Mouse (Mus musculus): ENCODE results near the gene Lpxn. TPM values are rescaled to one million over a fixed set of nuclear protein-coding genes. Genes with fewer than 3 reads are reported as not detected.
A peak's percentile ranks its signal among the peaks of the same experiment; 100 is the strongest.

Lpxn gene
- 0.42 and 0.58 TPM in 2 replicates for total RNA-seq (2012; rRNA removed)

DNA sequence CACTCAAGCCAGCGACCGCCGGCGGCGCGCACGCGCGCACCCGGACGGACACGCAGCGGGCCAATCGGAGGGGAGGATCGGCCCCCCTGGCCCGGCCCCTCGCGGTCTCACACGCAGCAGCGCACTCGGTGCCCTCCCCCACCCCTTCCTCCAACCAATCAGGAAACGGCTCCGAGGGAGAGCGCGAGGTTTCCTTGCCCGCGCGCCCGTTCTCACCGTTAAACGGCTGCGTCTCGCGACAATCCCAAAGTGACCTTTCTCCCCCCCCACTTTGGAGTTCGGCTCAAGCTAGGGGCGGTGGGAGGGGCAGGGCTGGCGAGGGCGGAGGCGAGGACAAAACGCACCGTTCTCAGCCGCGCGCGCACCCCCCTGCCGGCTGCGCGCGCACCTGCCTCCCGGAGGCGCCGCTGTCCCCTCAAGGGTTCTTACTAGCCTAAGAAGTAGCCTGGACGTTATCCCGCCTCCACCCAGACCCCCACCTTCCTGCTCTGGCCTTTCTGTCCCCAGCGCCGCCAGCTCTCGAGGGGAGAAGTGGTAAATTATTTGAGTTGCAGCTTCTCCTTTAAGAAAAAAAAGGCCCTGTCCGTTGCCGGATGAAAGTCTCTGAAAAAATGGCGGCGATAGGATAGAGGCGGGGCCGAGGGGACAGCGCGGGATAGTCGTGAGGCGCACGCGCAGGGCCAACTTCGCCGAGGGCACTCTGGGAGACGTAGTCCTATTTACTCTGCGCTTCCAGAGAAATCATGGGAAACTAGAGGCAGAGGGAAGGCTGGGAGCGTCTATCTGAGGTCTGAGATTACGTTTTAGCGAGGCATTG lies at the start of gene Lpxn, which contains the start of gene Zfp91:
Lpxn (plus strand) TSS at position 683 of the 817 bp plus-strand sequence.
Zfp91 (minus strand) TSS at position 616 of the 817 bp plus-strand sequence.
- in situ Hi-C loops (cut with MboI; ENCODE audit: low sequenced_read_pairs in 2 of 2, unreplicated experiment in 2 of 2) = loop anchor here in 1 of 2 experiments (25.0 kb wide), 1 partner anchor 783 kb away; no protein-coding TSS in a partner anchor

DNA sequence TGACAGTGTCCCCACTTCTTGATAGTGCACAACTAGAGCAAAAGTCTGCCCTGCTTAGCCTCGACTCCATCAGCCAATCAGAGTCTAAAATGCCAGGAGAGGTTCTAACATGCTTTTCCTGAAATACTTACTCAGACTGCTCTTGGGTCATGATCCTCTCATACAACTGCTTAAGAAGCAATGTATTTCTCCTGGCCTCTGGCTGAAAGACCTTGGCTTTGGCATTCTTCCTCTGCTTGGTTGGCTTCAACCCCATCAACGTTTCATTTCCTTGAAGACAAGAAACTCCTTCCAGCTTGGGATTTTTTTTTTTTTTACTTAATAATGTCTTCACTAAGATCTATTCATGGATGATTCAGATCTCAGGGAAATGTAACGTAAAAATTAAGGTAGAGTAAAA lies 39.7 kb upstream of the Lpxn start:
- in situ Hi-C loops (cut with MboI; ENCODE audit: low sequenced_read_pairs in 2 of 2, unreplicated experiment in 2 of 2) = no loop called here
- Histone ChIP-seq H3K4me1 (ENCODE audit: control insufficient read depth in 2 of 2, insufficient read depth in 2 of 2, low read length in 2 of 2, poor library complexity in 1 of 2) (no peaks in the 10 kb centered on the region), H3K36me3 (ENCODE audit: control insufficient read depth, insufficient read depth, low read length, poor library complexity, severe bottlenecking) (no peaks in the 10 kb centered on the region)

More for the DNA sequence above, at the start of gene Lpxn, which contains the start of gene Zfp91:
- Histone ChIP-seq H3K9ac (ENCODE audit: insufficient read depth, low read depth, low read length, poor library complexity, severe bottlenecking) (peak within 1 kb of the TSS; percentile 100), H3K27ac (ENCODE audit: insufficient read depth, low read depth, low read length, poor library complexity, severe bottlenecking) (peak within 1 kb of the TSS; percentile 100), H3K4me1 (ENCODE audit: control insufficient read depth in 2 of 2, insufficient read depth in 2 of 2, low read length in 2 of 2, poor library complexity in 1 of 2) (peaks cover 0 to 16% of the 10 kb centered on the region in 2 experiments; a peak in 1 of 4 replicates), H3K9me3 (ENCODE audit: control insufficient read depth, insufficient read depth, low read depth, low read length) (no peaks in the 10 kb centered on the region), H3K4me3 (ENCODE audit: insufficient read depth in 1 of 2, low read depth in 1 of 2, low read length in 2 of 2, poor library complexity in 1 of 2, severe bottlenecking in 1 of 2) (peak within 1 kb of the TSS; percentile 94 to 96), H3K36me3 (ENCODE audit: control insufficient read depth, insufficient read depth, low read length, poor library complexity, severe bottlenecking) (no peaks in the 10 kb centered on the region)
- TF ChIP-seq HCFC1 (IDR thresholded peaks at IDR 0.05; ENCODE audit: borderline replicate concordance, insufficient read depth, low read length) = peak; percentile 93
- TF ChIP-seq ZC3H11A (IDR thresholded peaks at IDR 0.05; ENCODE audit: borderline replicate concordance, low read depth, low read length) = no peak
- peak; percentile 86 for TF ChIP-seq ZNF384 (IDR thresholded peaks at IDR 0.05; ENCODE audit: low read depth, low read length)
- TF ChIP-seq CHD2 (IDR thresholded peaks at IDR 0.05; ENCODE audit: low read depth, low read length) = peak; percentile 98
- TF ChIP-seq MAFK (IDR thresholded peaks at IDR 0.05; ENCODE audit: insufficient read depth, low read depth, low read length) = no peak
- peak; percentile 95 for DNase-seq (ENCODE audit: low read depth, low spot score)

GRCm38 (mm10) chr19:12758936-12759478 lies 37.0 kb upstream of the Lpxn start:
- DNase-seq (ENCODE audit: low read depth, low spot score) = no peak

More for the DNA sequence above, 39.7 kb upstream of the Lpxn start:
- no peak overlapping the region for H3K27ac ChIP-seq (ENCODE audit: insufficient read depth, low read depth, low read length, poor library complexity, severe bottlenecking)
- H3K9me3 ChIP-seq (ENCODE audit: control insufficient read depth, insufficient read depth, low read depth, low read length) = no peaks in the 10 kb centered on the region
- no peak for DNase-seq (ENCODE audit: low read depth, low spot score)
- H3K4me3 ChIP-seq (ENCODE audit: insufficient read depth in 1 of 2, low read depth in 1 of 2, low read length in 2 of 2, poor library complexity in 1 of 2, severe bottlenecking in 1 of 2) = no peak overlapping the region
- TF ChIP-seq CHD2 (IDR thresholded peaks at IDR 0.05; ENCODE audit: low read depth, low read length) (no peak), MAFK (IDR thresholded peaks at IDR 0.05; ENCODE audit: insufficient read depth, low read depth, low read length) (no peak), HCFC1 (IDR thresholded peaks at IDR 0.05; ENCODE audit: borderline replicate concordance, insufficient read depth, low read length) (no peak), ZNF384 (IDR thresholded peaks at IDR 0.05; ENCODE audit: low read depth, low read length) (no peak), ZC3H11A (IDR thresholded peaks at IDR 0.05; ENCODE audit: borderline replicate concordance, low read depth, low read length) (no peak)
- no peak overlapping the region for H3K9ac ChIP-seq (ENCODE audit: insufficient read depth, low read depth, low read length, poor library complexity, severe bottlenecking)

DNA sequence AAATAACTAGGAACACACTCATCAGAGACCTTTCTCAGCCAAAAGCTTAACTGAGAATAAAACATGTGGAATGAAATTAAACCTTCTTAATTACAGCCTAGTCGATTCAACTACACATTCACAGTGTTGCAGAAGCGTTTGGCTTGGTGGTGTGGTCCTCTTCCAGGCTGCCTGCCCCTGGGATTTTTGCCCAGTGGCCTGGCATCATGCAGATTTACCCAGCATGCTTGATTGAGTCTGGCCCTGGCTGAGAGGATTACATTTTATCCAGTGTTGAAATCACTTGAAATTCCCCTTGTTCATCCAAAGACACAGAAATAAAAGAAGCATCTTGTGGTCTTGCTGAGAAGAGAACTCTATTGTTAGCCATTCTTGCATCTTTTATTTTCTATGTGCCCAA lies 36.3 kb upstream of the Lpxn start:
- no peak for DNase-seq (ENCODE audit: low read depth, low spot score)
- H3K36me3 ChIP-seq (ENCODE audit: control insufficient read depth, insufficient read depth, low read length, poor library complexity, severe bottlenecking) = peaks cover 5% of the 10 kb centered on the region; the same call in 1 of the 2 replicates
- no peaks in the 10 kb centered on the region for H3K9me3 ChIP-seq (ENCODE audit: control insufficient read depth, insufficient read depth, low read depth, low read length)
- in situ Hi-C loops (cut with MboI; ENCODE audit: low sequenced_read_pairs in 2 of 2, unreplicated experiment in 2 of 2) = no loop called here
- H3K4me1 ChIP-seq (ENCODE audit: control insufficient read depth in 2 of 2, insufficient read depth in 2 of 2, low read length in 2 of 2, poor library complexity in 1 of 2) = no peaks in the 10 kb centered on the region
- H3K9ac ChIP-seq (ENCODE audit: insufficient read depth, low read depth, low read length, poor library complexity, severe bottlenecking) = no peak overlapping the region
- no peak overlapping the region for H3K4me3 ChIP-seq (ENCODE audit: insufficient read depth in 1 of 2, low read depth in 1 of 2, low read length in 2 of 2, poor library complexity in 1 of 2, severe bottlenecking in 1 of 2)
- TF ChIP-seq MAFK (IDR thresholded peaks at IDR 0.05; ENCODE audit: insufficient read depth, low read depth, low read length) (no peak), CHD2 (IDR thresholded peaks at IDR 0.05; ENCODE audit: low read depth, low read length) (no peak), ZNF384 (IDR thresholded peaks at IDR 0.05; ENCODE audit: low read depth, low read length) (no peak), HCFC1 (IDR thresholded peaks at IDR 0.05; ENCODE audit: borderline replicate concordance, insufficient read depth, low read length) (no peak), ZC3H11A (IDR thresholded peaks at IDR 0.05; ENCODE audit: borderline replicate concordance, low read depth, low read length) (no peak)
- H3K27ac ChIP-seq (ENCODE audit: insufficient read depth, low read depth, low read length, poor library complexity, severe bottlenecking) = no peak overlapping the region

More at GRCm38 (mm10) chr19:12758936-12759478, 37.0 kb upstream of the Lpxn start:
- H3K27ac ChIP-seq (ENCODE audit: insufficient read depth, low read depth, low read length, poor library complexity, severe bottlenecking) = no peak overlapping the region
- H3K4me1 ChIP-seq (ENCODE audit: control insufficient read depth in 2 of 2, insufficient read depth in 2 of 2, low read length in 2 of 2, poor library complexity in 1 of 2) = no peaks in the 10 kb centered on the region
- peaks cover 3% of the 10 kb centered on the region; the same call in 1 of the 2 replicates for H3K36me3 ChIP-seq (ENCODE audit: control insufficient read depth, insufficient read depth, low read length, poor library complexity, severe bottlenecking)
- in situ Hi-C loops (cut with MboI; ENCODE audit: low sequenced_read_pairs in 2 of 2, unreplicated experiment in 2 of 2) = no loop called here
- H3K4me3 ChIP-seq (ENCODE audit: insufficient read depth in 1 of 2, low read depth in 1 of 2, low read length in 2 of 2, poor library complexity in 1 of 2, severe bottlenecking in 1 of 2) = no peak overlapping the region
- TF ChIP-seq ZNF384 (IDR thresholded peaks at IDR 0.05; ENCODE audit: low read depth, low read length) = no peak
- no peak for TF ChIP-seq HCFC1 (IDR thresholded peaks at IDR 0.05; ENCODE audit: borderline replicate concordance, insufficient read depth, low read length)
- TF ChIP-seq ZC3H11A (IDR thresholded peaks at IDR 0.05; ENCODE audit: borderline replicate concordance, low read depth, low read length) = no peak
- no peak for TF ChIP-seq CHD2 (IDR thresholded peaks at IDR 0.05; ENCODE audit: low read depth, low read length)
- TF ChIP-seq MAFK (IDR thresholded peaks at IDR 0.05; ENCODE audit: insufficient read depth, low read depth, low read length) = no peak
- H3K9me3 ChIP-seq (ENCODE audit: control insufficient read depth, insufficient read depth, low read depth, low read length) = no peaks in the 10 kb centered on the region
- H3K9ac ChIP-seq (ENCODE audit: insufficient read depth, low read depth, low read length, poor library complexity, severe bottlenecking) = no peak overlapping the region

All from ES-E14 (cell line).